Mouse (Mus musculus) forebrain, embryonic 15.5 days (tissue): ENCODE data around the gene Trim31. TPM values are rescaled to one million over a fixed set of nuclear protein-coding genes. Genes with fewer than 3 reads are reported as not detected.

Experiments
- ATAC-seq: fragments of 200-750 bp; cut with Nextera tagmentation; replicated peaks from 2 replicates; pipeline ENCODE4 v1.8.0; 2017; ENCODE audit warnings: mild to moderate bottlenecking, moderate TSS enrichment, moderate library complexity
- H3K27ac ChIP-seq: fragments of 300-500 bp; sonication (generic); replicated peaks from 2 replicates; pipeline ENCODE4 v1.5.1; 2015; ENCODE audit warnings: mild to moderate bottlenecking, inconsistent platforms
- H3K27me3 ChIP-seq: fragments of 300-500 bp; sonication (generic); 2 replicates; pipeline ENCODE4 v1.6.1; 2015; ENCODE audit warnings: inconsistent platforms
- H3K36me3 ChIP-seq: fragments of 300-500 bp; sonication (generic); 2 replicates; pipeline ENCODE4 v1.6.1; 2015; ENCODE audit warnings: mild to moderate bottlenecking, inconsistent platforms
- H3K4me1 ChIP-seq: fragments of 300-500 bp; sonication (generic); 2 replicates; pipeline ENCODE4 v1.6.1; 2015; ENCODE audit warnings: inconsistent platforms
- H3K4me2 ChIP-seq: fragments of 300-500 bp; sonication (generic); replicated peaks from 2 replicates; pipeline ENCODE4 v1.6.1; 2015; ENCODE audit warnings: mild to moderate bottlenecking, inconsistent platforms
- H3K4me3 ChIP-seq: fragments of 300-500 bp; sonication (generic); 2 replicates; pipeline ENCODE4 v1.5.1; 2015; ENCODE audit warnings: mild to moderate bottlenecking, inconsistent platforms
- H3K9ac ChIP-seq: fragments of 300-500 bp; sonication (generic); replicated peaks from 2 replicates; pipeline ENCODE4 v1.6.1; 2015; ENCODE audit warnings: mild to moderate bottlenecking, inconsistent platforms
- H3K9me3 ChIP-seq: fragments of 300-500 bp; sonication (generic); 2 replicates; pipeline ENCODE4 v1.6.1; 2016; ENCODE audit warnings: inconsistent platforms
- WGBS: fragments of 180-500 bp; shearing (Covaris S2); methylation state at CpG from one replicate; pipeline ENCODE4 v1.1.7; 2015; ENCODE audit warnings: mixed read lengths; 5-methylcytosine and 5-hydroxymethylcytosine counted together
- polyA plus RNA-seq: library from polyadenylated mRNA; unstranded; fragments of >200 nt; fragmentation: Nextera tagmentation; extraction: Ambion mirVana; gene quantifications from 2 replicates; pipeline ENCODE4 v1.2.1, GENCODE M21; 2015

Gene Trim31
- polyA plus RNA-seq, 1 experiment from 2014 or later = not detected

GRCm38 (mm10) chr17:36931130-36931529 is 33.2 kb downstream of the Trim31 start:
- Histone ChIP-seq H3K4me1 (no peaks in the 10 kb centered on the region), H3K9me3 (no peaks in the 10 kb centered on the region), H3K27me3 (no peaks in the 10 kb centered on the region), H3K4me3 (no peak overlapping the region), H3K36me3 (no peaks in the 10 kb centered on the region), H3K27ac (no peak overlapping the region), H3K9ac (no peak overlapping the region), H3K4me2 (no peak overlapping the region)
- no peak for ATAC-seq
- 80% methylated on average over 4 of the region's 4 CpGs for WGBS

GRCm38 (mm10) chr17:36931806-36932205 is 33.9 kb downstream of the Trim31 start:
- 73% methylated on average over 2 of the region's 2 CpGs for WGBS

GRCm38 (mm10) chr17:36938056-36938455 is 40.1 kb downstream of the Trim31 start:
- no peak overlapping the region for H3K4me3 ChIP-seq
- no peaks in the 10 kb centered on the region for H3K9me3 ChIP-seq
- no peak overlapping the region for H3K27ac ChIP-seq
- no peaks in the 10 kb centered on the region for H3K36me3 ChIP-seq
- H3K27me3 ChIP-seq = peaks cover 29% of the 10 kb centered on the region
- peaks cover 8% of the 10 kb centered on the region for H3K4me1 ChIP-seq
- no peak overlapping the region for H3K9ac ChIP-seq
- no peak for ATAC-seq
- no peak overlapping the region for H3K4me2 ChIP-seq
- WGBS = 78% methylated on average over 2 of the region's 2 CpGs

More at GRCm38 (mm10) chr17:36931806-36932205, 33.9 kb downstream of the Trim31 start:
- no peaks in the 10 kb centered on the region for H3K4me1 ChIP-seq
- no peak for ATAC-seq
- no peaks in the 10 kb centered on the region for H3K36me3 ChIP-seq
- H3K4me3 ChIP-seq = no peak overlapping the region
- no peaks in the 10 kb centered on the region for H3K9me3 ChIP-seq
- no peaks in the 10 kb centered on the region for H3K27me3 ChIP-seq
- H3K4me2 ChIP-seq = no peak overlapping the region
- no peak overlapping the region for H3K27ac ChIP-seq
- no peak overlapping the region for H3K9ac ChIP-seq

DNA sequence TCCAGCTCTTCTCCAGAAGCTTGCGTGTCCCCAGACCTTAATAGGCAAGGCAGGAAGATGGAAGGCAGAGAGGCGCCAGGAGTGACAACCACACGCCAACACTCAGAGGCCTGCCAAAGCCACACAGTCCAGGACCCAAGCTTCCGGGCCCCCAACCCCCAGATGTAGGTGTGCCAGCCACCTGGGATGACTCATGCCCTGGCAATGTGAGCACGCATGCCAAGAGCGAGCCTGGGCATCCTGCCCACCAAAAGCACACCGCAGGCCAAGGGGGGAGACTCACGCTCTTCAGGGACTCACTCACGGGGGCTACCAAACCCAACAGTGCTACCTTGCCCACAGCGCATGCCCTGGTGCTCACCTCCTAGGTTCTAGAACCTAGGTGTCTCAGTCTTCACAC is 44.5 kb downstream of the Trim31 start:
- H3K27me3 ChIP-seq = peaks cover 59% of the 10 kb centered on the region
- peak; percentile 20; the same call in 1 of the 2 replicates for ATAC-seq
- H3K4me3 ChIP-seq = peak overlapping the region; percentile 39
- H3K9me3 ChIP-seq = no peaks in the 10 kb centered on the region
- H3K36me3 ChIP-seq = no peaks in the 10 kb centered on the region
- 39% methylated on average over 10 of the region's 10 CpGs for whole genome bisulfite sequencing
- peak overlapping the region; percentile 42; the same call in 1 of the 2 replicates for H3K9ac ChIP-seq
- peak overlapping the region; percentile 63 for H3K4me2 ChIP-seq
- no peak overlapping the region for H3K27ac ChIP-seq
- peaks cover 22% of the 10 kb centered on the region for H3K4me1 ChIP-seq

GRCm38 (mm10) chr17:36942791-36943471 is 45.0 kb downstream of the Trim31 start, which contains the start of gene Rnf39:
Gene Rnf39 (plus strand): TSS chr17:36942918.
- Histone ChIP-seq H3K27me3 (peaks cover 59% of the 10 kb centered on the region), H3K9ac (peak within 1 kb of the TSS; percentile 42), H3K4me1 (peaks cover 26% of the 10 kb centered on the region), H3K36me3 (no peaks in the 10 kb centered on the region), H3K9me3 (no peaks in the 10 kb centered on the region), H3K4me2 (peak within 1 kb of the TSS; percentile 63), H3K4me3 (peak within 1 kb of the TSS; percentile 39), H3K27ac (no peak within 1 kb of the TSS)
- ATAC-seq = 0 out of 2 replicates have a peak, but pooled peaks have one; percentile 5
- WGBS = 3% methylated on average over 59 of the region's 59 CpGs

- WGBS = 27% methylated on average over 5 of the region's 5 CpGs
- no peak overlapping the region for H3K4me3 ChIP-seq
- no peak for ATAC-seq
These were observed 45.8 kb downstream of the Trim31 start for GRCm38 (mm10) chr17:36943691-36944090.

GRCm38 (mm10) chr17:36944121-36944775 is 46.3 kb downstream of the Trim31 start:
- ATAC-seq = no peak
- Histone ChIP-seq H3K4me3 (no peak overlapping the region), H3K4me2 (no peak overlapping the region), H3K9ac (no peak overlapping the region), H3K9me3 (no peaks in the 10 kb centered on the region), H3K36me3 (peaks cover 9% of the 10 kb centered on the region; the same call in 1 of the 2 replicates), H3K27ac (no peak overlapping the region), H3K27me3 (peaks cover 54% of the 10 kb centered on the region), H3K4me1 (peaks cover 26% of the 10 kb centered on the region)
- 17% methylated on average over 9 of the region's 9 CpGs for WGBS

More at GRCm38 (mm10) chr17:36943691-36944090, 45.8 kb downstream of the Trim31 start:
- H3K4me2 ChIP-seq = 0 out of 2 replicates have a peak overlapping the region, but pooled peaks have one; percentile 63
- peak overlapping the region; percentile 42; the same call in 1 of the 2 replicates for H3K9ac ChIP-seq
- H3K9me3 ChIP-seq = no peaks in the 10 kb centered on the region
- H3K4me1 ChIP-seq = peaks cover 26% of the 10 kb centered on the region
- peaks cover 56% of the 10 kb centered on the region for H3K27me3 ChIP-seq
- peaks cover 4% of the 10 kb centered on the region; the same call in 1 of the 2 replicates for H3K36me3 ChIP-seq
- H3K27ac ChIP-seq = no peak overlapping the region

DNA sequence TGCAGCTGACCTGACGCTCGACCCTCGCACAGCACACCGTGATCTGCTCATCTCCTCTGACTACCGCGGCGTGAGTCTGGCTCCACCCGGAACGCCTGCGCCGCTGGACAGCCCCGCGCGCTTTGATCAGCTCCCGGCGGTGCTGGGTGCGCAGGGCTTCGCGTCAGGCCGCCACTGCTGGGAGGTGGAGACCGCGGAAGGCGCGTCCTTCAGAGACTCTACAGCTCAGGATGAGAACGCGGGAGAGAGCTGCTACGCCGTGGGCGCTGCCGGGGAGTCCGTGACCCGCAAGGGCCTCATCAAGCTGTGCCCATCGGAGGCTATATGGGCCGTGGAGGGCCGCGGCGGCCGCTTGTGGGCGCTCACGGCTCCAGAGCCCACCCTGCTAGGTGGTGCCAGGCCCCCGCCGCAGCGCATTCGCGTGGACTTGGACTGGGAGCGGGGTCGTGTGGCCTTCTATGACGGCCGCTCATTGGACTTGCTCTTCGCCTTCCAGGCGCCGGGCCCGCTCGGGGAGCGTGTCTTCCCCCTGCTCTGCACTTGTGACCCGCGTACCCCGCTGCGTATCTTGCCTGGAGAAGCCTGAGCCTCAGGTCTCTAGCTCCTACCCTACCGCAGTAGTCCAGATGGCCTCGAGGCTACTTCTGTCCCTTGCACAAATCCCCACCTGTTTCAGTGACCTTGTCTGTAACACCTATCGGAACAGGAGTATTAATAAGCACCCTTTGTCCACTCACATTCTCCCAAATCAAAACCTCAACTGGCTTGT is 49.3 kb downstream of the Trim31 start:
- peak overlapping the region; percentile 96 for H3K4me2 ChIP-seq
- WGBS = under 1% methylated on average over 62 of the region's 62 CpGs
- H3K27ac ChIP-seq = peak overlapping the region; percentile 46
- H3K9ac ChIP-seq = peak overlapping the region; percentile 70
- peaks cover 36% of the 10 kb centered on the region for H3K4me1 ChIP-seq
- H3K9me3 ChIP-seq = no peaks in the 10 kb centered on the region
- peak overlapping the region; percentile 49 for H3K4me3 ChIP-seq
- H3K36me3 ChIP-seq = peaks cover 10% of the 10 kb centered on the region; the same call in 1 of the 2 replicates
- peak; percentile 52 for ATAC-seq
- peaks cover 38% of the 10 kb centered on the region for H3K27me3 ChIP-seq

DNA sequence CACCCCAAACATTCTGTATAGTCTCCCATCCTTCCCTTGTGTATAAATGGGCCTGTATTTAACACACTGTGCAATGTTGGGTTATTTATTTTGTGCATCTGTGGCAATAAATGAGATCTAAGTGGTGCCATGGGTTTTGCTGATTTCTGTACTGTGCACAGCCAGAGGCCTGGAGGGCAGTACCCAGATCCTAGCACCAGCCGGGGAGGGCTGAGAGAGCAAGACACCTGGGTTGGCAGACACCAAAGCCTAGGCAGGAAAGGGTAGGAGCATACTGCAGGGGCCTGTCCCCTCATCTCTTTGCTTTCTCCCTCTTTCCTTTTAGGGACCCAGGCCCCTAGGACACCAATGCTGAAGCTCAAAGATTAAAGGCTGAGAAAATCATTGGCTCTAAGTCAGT is 50.4 kb downstream of the Trim31 start:
- H3K9ac ChIP-seq = no peak overlapping the region
- no peaks in the 10 kb centered on the region for H3K9me3 ChIP-seq
- peaks cover 10% of the 10 kb centered on the region; the same call in 1 of the 2 replicates for H3K36me3 ChIP-seq
- peaks cover 27% of the 10 kb centered on the region for H3K27me3 ChIP-seq
- peaks cover 25% of the 10 kb centered on the region for H3K4me1 ChIP-seq
- no peak overlapping the region for H3K4me3 ChIP-seq
- WGBS = 100% methylated on average over 1 of the region's 1 CpGs
- H3K4me2 ChIP-seq = no peak overlapping the region
- no peak overlapping the region for H3K27ac ChIP-seq
- ATAC-seq = no peak

DNA sequence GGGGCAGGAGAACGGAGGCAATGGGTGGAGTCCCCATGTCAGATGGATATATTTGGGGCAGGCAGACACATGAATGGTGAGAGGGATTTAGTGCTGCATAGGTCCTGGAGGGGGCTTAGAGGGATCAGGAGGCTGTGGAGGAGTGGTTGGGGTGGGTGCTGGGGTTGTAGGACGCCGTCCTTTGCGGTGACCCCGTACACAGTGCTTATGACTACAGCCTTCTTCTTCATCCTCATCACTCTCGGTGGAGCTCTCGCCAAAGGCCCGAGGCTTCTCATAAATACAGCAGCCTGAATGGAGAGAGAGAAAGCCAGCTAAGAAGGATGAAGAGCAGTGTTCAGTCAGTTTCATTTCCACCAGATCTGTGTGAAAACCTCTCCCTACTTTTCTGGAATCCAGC is 51.3 kb downstream of the Trim31 start:
- H3K4me1 ChIP-seq = peaks cover 24% of the 10 kb centered on the region
- peaks cover 18% of the 10 kb centered on the region for H3K27me3 ChIP-seq
- no peak overlapping the region for H3K4me3 ChIP-seq
- H3K36me3 ChIP-seq = peaks cover 10% of the 10 kb centered on the region; the same call in 1 of the 2 replicates
- H3K4me2 ChIP-seq = no peak overlapping the region
- 95% methylated on average over 8 of the region's 8 CpGs for WGBS
- no peak overlapping the region for H3K9ac ChIP-seq
- no peak overlapping the region for H3K27ac ChIP-seq
- H3K9me3 ChIP-seq = no peaks in the 10 kb centered on the region
- no peak for ATAC-seq

GRCm38 (mm10) chr17:36950981-36951947 is 53.3 kb downstream of the Trim31 start, which contains the start of gene Ppp1r11:
Gene Ppp1r11 (minus strand): TSS chr17:36951741.
- peaks cover 23% of the 10 kb centered on the region for H3K4me1 ChIP-seq
- peak within 1 kb of the TSS; percentile 71 for H3K9ac ChIP-seq
- H3K36me3 ChIP-seq = peaks cover 15% of the 10 kb centered on the region; the same call in 1 of the 2 replicates
- H3K9me3 ChIP-seq = no peaks in the 10 kb centered on the region
- ATAC-seq = peak; percentile 97
- peak within 1 kb of the TSS; percentile 58 for H3K4me2 ChIP-seq
- H3K27me3 ChIP-seq = no peaks in the 10 kb centered on the region
- WGBS = 1% methylated on average over 36 of the region's 36 CpGs
- peak within 1 kb of the TSS; percentile 89 for H3K27ac ChIP-seq
- H3K4me3 ChIP-seq = peak within 1 kb of the TSS; percentile 69
